Mouse (Mus musculus): ENCODE data around the gene Sem1. TPM values are rescaled to one million over a fixed set of nuclear protein-coding genes. Genes with fewer than 3 reads are reported as not detected.

The Sem1 gene
- 10 to 100 TPM; 72.0 to 75.4 TPM for total RNA-seq (2023)

GRCm38 (mm10) chr6:6578304-6579149 is at the start of gene Sem1:
Sem1 (minus strand) TSS chr6:6578663.

